Mouse (Mus musculus) lung, postnatal 0 days (tissue): ENCODE data around the gene Melk.

ENCODE experiments used
- CTCF ChIP-seq: IDR thresholded peaks from 2 replicates; pipeline ENCODE4 v1.5.1; 2016; ENCODE audit warnings: antibody characterized with exemption, mild to moderate bottlenecking
- EP300 ChIP-seq: IDR thresholded peaks from 2 replicates; pipeline ENCODE4 v1.6.1; 2016; ENCODE audit warnings: antibody characterized with exemption, mild to moderate bottlenecking, control low read depth

DNA sequence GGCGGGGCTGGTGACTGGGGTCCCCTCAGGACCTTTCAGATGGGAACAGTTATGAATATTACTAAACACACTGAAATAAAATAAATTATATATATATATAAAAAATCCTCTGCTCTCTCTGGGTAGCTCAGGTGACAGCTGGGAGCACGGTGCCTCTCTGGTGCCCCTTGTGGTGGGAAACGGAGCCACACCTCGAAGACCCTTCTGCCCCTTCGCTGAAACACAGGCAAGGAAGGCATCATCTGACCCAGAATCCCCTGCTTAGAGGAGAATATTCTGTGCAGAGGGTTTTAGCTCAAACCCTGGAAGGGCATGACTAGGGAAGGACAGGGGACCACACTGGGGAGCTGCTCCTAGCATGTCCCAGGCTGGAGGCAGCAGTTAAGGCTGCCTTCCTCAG, 101.9 kb downstream of the Melk start:
- TF ChIP-seq CTCF, result peak; percentile 69
- TF ChIP-seq EP300, result no peak
